Mouse (Mus musculus) forebrain, embryonic 14.5 days (tissue): ENCODE results near the gene Ccdc84. TPM values are rescaled to one million over a fixed set of nuclear protein-coding genes. Genes with fewer than 3 reads are reported as not detected.

ENCODE experiments used
- ATAC-seq: fragments of 200-750 bp; cut with Nextera tagmentation; 2 replicates; pipeline ENCODE4 v1.8.0; 2017; ENCODE audit warnings: mild to moderate bottlenecking, moderate library complexity
- DNase-seq: peaks from one replicate; pipeline ENCODE4 v3.0.0-alpha.2; 2015; ENCODE audit warnings: low spot score
- H3K27ac ChIP-seq: fragments of 300-500 bp; sonication (generic); 2 replicates; pipeline ENCODE4 v1.5.1; 2014; ENCODE audit warnings: low read depth, mild to moderate bottlenecking, control low read depth, low read length, moderate library complexity
- H3K27me3 ChIP-seq: fragments of 300-500 bp; sonication (generic); replicated peaks from 2 replicates; pipeline ENCODE4 v1.6.1; 2014; ENCODE audit warnings: low read length, control low read depth, mixed read lengths; ENCODE audit not compliant: control insufficient read depth, insufficient read depth
- H3K36me3 ChIP-seq: fragments of 300-500 bp; sonication (generic); 2 replicates; pipeline ENCODE4 v1.6.1; 2014; ENCODE audit warnings: low read length, control low read depth; ENCODE audit not compliant: control insufficient read depth, insufficient read depth
- H3K4me1 ChIP-seq: fragments of 300-500 bp; sonication (generic); 2 replicates; pipeline ENCODE4 v1.6.1; 2014; ENCODE audit warnings: antibody characterized with exemption, low read length, control low read depth; ENCODE audit not compliant: control insufficient read depth, insufficient read depth
- H3K4me2 ChIP-seq: fragments of 300-500 bp; sonication (generic); 2 replicates; pipeline ENCODE4 v1.6.1; 2014; ENCODE audit warnings: mild to moderate bottlenecking, control low read depth, low read length
- H3K4me3 ChIP-seq: fragments of 300-500 bp; sonication (generic); 2 replicates; pipeline ENCODE4 v1.5.1; 2014; ENCODE audit warnings: low read depth, low read length, control low read depth
- H3K9ac ChIP-seq: fragments of 300-500 bp; sonication (generic); 2 replicates; pipeline ENCODE4 v1.6.1; 2014; ENCODE audit warnings: mild to moderate bottlenecking, low read length, control low read depth, moderate library complexity
- H3K9me3 ChIP-seq: fragments of 300-500 bp; sonication (generic); replicated peaks from 2 replicates; pipeline ENCODE4 v1.6.1; 2016; ENCODE audit warnings: low read length, control low read depth, mixed read lengths; ENCODE audit not compliant: control insufficient read depth
- WGBS: fragments of 180-500 bp; shearing (Covaris S2); extraction: QIAGEN DNeasy Blood & Tissue Kit; methylation state at CpG from one replicate; pipeline ENCODE4 v1.1.7; 2014; 5-methylcytosine and 5-hydroxymethylcytosine counted together
- microRNA-seq: library from miRNA; unstranded; fragments of <30 nt; microRNA quantifications from one replicate; pipeline ENCODE4, GENCODE M21; 2016
- polyA plus RNA-seq: library from polyadenylated mRNA; unstranded; fragments of >200 nt; fragmentation: Nextera tagmentation; extraction: Ambion mirVana; gene quantifications from 2 replicates; pipeline ENCODE4 v1.2.1, GENCODE M21; 2014

Gene Ccdc84
- polyA plus RNA-seq, 1 experiment from 2014 or later = 21.6 TPM

GRCm38 (mm10) chr9:44361190-44361917 lies 57.0 kb downstream of the Ccdc84 start, which contains the start of gene Vps11:
Gene Vps11, minus strand, starts transcription at chr9:44361670.
- peak; percentile 94 for ATAC-seq
- peak within 1 kb of the TSS; percentile 83 for H3K4me2 ChIP-seq
- under 1% methylated on average over 44 of the region's 44 CpGs for WGBS

More at GRCm38 (mm10) chr9:44361190-44361917, 57.0 kb downstream of the Ccdc84 start, which contains the start of gene Vps11:
- peak within 1 kb of the TSS; percentile 58 for H3K27ac ChIP-seq
- H3K9ac ChIP-seq = peak within 1 kb of the TSS; percentile 84
- H3K4me3 ChIP-seq = peak within 1 kb of the TSS; percentile 86
- H3K36me3 ChIP-seq = peaks cover 29% of the 10 kb centered on the region
- no peaks in the 10 kb centered on the region for H3K27me3 ChIP-seq
- DNase-seq = peak; percentile 98
- H3K4me1 ChIP-seq = peaks cover 7% of the 10 kb centered on the region
- no peaks in the 10 kb centered on the region for H3K9me3 ChIP-seq

Small RNAs within 50 kb of the gene (microRNA-seq; reads per million reads assigned to microRNA genes)
- not detected for gene Mir7085

Other genes starting within 250 kb of the Ccdc84 start
- gene Cbl, start 184.5 kb downstream of the Ccdc84 start, polyA plus RNA-seq = 13.4 and 17.3 TPM in 2 replicates
- gene Ccdc153, start 177.9 kb downstream of the Ccdc84 start, polyA plus RNA-seq = not detected in 2 replicates
- 0.32 and 0.52 TPM in 2 replicates for gene Pdzd3, start 167.1 kb downstream of the Ccdc84 start, polyA plus RNA-seq
- gene Nlrx1, start 150.0 kb downstream of the Ccdc84 start, polyA plus RNA-seq = 4.6 and 4.8 TPM in 2 replicates
- 7.1 and 8.1 TPM in 2 replicates for gene Abcg4, start 130.0 kb downstream of the Ccdc84 start, polyA plus RNA-seq
- gene Hinfp, start 112.9 kb downstream of the Ccdc84 start, polyA plus RNA-seq = 18.4 and 24.8 TPM in 2 replicates
- gene C2cd2l, start 98.3 kb downstream of the Ccdc84 start, polyA plus RNA-seq = 16.3 and 22.2 TPM in 2 replicates
- 38.2 and 39.7 TPM in 2 replicates for gene Dpagt1, start 92.5 kb downstream of the Ccdc84 start, polyA plus RNA-seq
- 215 and 240 TPM in 2 replicates for gene H2afx, start 83.9 kb downstream of the Ccdc84 start, polyA plus RNA-seq
- 68.5 and 74.3 TPM in 2 replicates for gene Hmbs, start 74.3 kb downstream of the Ccdc84 start, polyA plus RNA-seq
- gene Vps11, start 56.9 kb downstream of the Ccdc84 start, polyA plus RNA-seq = 33.3 and 33.8 TPM in 2 replicates
- 17.8 and 27.2 TPM in 2 replicates for gene Hyou1, start 39.1 kb downstream of the Ccdc84 start, polyA plus RNA-seq
- 39.5 and 42.0 TPM in 2 replicates for gene Slc37a4, start 21.7 kb downstream of the Ccdc84 start, polyA plus RNA-seq
- 1,391 and 1,749 TPM in 2 replicates for gene Rps25, start 11.4 kb downstream of the Ccdc84 start, polyA plus RNA-seq
- gene Trappc4, start 11.0 kb downstream of the Ccdc84 start, polyA plus RNA-seq = 327 and 347 TPM in 2 replicates
- gene Foxr1, start 22.6 kb upstream of the Ccdc84 start, polyA plus RNA-seq = not detected in 2 replicates
- gene Upk2, start 36.4 kb upstream of the Ccdc84 start, polyA plus RNA-seq = not detected in 2 replicates
- 9.9 and 13.4 TPM in 2 replicates for gene Bcl9l, start 64.3 kb upstream of the Ccdc84 start, polyA plus RNA-seq
- 0.07 TPM in 1 of 2 replicates, not detected in the other for gene Cxcr5, start 143.3 kb upstream of the Ccdc84 start, polyA plus RNA-seq
- gene Ddx6, start 186.3 kb upstream of the Ccdc84 start, polyA plus RNA-seq = 21.1 and 29.6 TPM in 2 replicates